Mouse (Mus musculus): ENCODE data around the gene Kcnh3. TPM values are rescaled to one million over a fixed set of nuclear protein-coding genes. Genes with fewer than 3 reads are reported as not detected.
A peak's percentile ranks its signal among the peaks of the same experiment; 100 is the strongest.

Gene Kcnh3
- polyA plus RNA-seq, 1 experiment from 2014 or later: 1.3 TPM

DNA sequence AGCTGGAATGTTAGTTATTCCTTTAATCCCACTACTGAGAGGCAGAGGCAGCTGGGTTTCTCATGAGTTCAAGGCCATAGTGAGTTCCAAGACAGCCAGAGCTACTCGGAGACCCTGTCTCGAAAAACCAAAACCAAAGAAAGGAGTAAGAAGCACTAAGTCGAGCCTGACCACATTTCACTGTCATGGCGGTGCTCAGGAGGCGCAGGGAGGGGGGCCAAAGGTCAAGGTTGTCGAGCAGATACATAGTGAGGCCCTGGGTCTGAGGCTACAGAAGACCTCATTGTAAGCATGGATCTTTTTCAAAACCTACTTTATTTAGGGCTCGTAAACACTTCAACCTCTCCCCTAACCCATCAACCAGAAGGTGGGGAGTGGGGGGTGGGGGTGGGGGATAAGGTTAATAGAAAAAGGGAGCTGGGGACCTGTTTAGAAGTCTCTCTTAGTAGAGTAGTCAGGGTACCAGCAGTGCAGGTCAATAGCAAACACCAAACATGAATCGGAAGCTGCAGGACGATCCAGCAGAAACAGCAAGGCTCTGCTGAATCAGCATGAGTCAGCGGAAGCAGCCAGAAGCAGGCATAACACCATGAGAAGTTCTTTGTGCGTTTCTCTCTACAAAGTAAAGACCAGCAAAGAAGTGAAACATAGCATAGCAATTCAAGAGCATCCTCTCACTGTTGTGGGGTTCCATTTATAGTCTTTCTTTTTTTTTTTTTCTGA lies 8.8 kb upstream of the Kcnh3 start:
- Histone ChIP-seq H3K9me3 (replicated peaks; ENCODE audit: control insufficient read depth, low read length) (no peaks in the 10 kb centered on the region), H3K27me3 (ENCODE audit: control insufficient read depth, insufficient read depth, low read length) (peaks cover 12% of the 10 kb centered on the region), H3K36me3 (ENCODE audit: control insufficient read depth, insufficient read depth) (peaks cover 17% of the 10 kb centered on the region), H3K27ac (ENCODE audit: low read length) (no peak overlapping the region), H3K4me1 (ENCODE audit: control insufficient read depth, insufficient read depth, low read length) (no peaks in the 10 kb centered on the region), H3K9ac (ENCODE audit: low read length) (no peak overlapping the region), H3K4me2 (ENCODE audit: low read depth, low read length) (no peak overlapping the region), H3K4me3 (ENCODE audit: low read length) (no peak overlapping the region)
- ATAC-seq (replicated peaks; ENCODE audit: extremely low read depth, insufficient read depth, low FRiP score): no peak
- WGBS: 87% methylated on average over 11 of the region's 11 CpGs

GRCm38 (mm10) chr15:99217630-99218029 lies 7.0 kb upstream of the Kcnh3 start:
- no peak for ATAC-seq (replicated peaks; ENCODE audit: extremely low read depth, insufficient read depth, low FRiP score)
- Histone ChIP-seq H3K27ac (ENCODE audit: low read length) (no peak overlapping the region), H3K27me3 (ENCODE audit: control insufficient read depth, insufficient read depth, low read length) (peaks cover 29% of the 10 kb centered on the region), H3K4me3 (ENCODE audit: low read length) (no peak overlapping the region), H3K9me3 (replicated peaks; ENCODE audit: control insufficient read depth, low read length) (no peaks in the 10 kb centered on the region), H3K9ac (ENCODE audit: low read length) (no peak overlapping the region), H3K4me1 (ENCODE audit: control insufficient read depth, insufficient read depth, low read length) (peaks cover 3% of the 10 kb centered on the region; the same call in 1 of the 2 replicates), H3K36me3 (ENCODE audit: control insufficient read depth, insufficient read depth) (peaks cover 3% of the 10 kb centered on the region; the same call in 1 of the 2 replicates), H3K4me2 (ENCODE audit: low read depth, low read length) (no peak overlapping the region)
- 81% methylated on average over 4 of the region's 4 CpGs for WGBS

- no peak for ATAC-seq (replicated peaks; ENCODE audit: extremely low read depth, insufficient read depth, low FRiP score)
- no peak overlapping the region for H3K4me3 ChIP-seq (ENCODE audit: low read length)
- no peak overlapping the region for H3K4me2 ChIP-seq (ENCODE audit: low read depth, low read length)
- no peak overlapping the region for H3K9ac ChIP-seq (ENCODE audit: low read length)
- H3K4me1 ChIP-seq (ENCODE audit: control insufficient read depth, insufficient read depth, low read length): peaks cover 17% of the 10 kb centered on the region
- no peaks in the 10 kb centered on the region for H3K9me3 ChIP-seq (replicated peaks; ENCODE audit: control insufficient read depth, low read length)
- peaks cover 59% of the 10 kb centered on the region for H3K27me3 ChIP-seq (ENCODE audit: control insufficient read depth, insufficient read depth, low read length)
- no peak overlapping the region for H3K27ac ChIP-seq (ENCODE audit: low read length)
- 22% methylated on average over 8 of the region's 8 CpGs for WGBS
- no peaks in the 10 kb centered on the region for H3K36me3 ChIP-seq (ENCODE audit: control insufficient read depth, insufficient read depth)
Observed at GRCm38 (mm10) chr15:99221315-99221952, 3.2 kb upstream of the Kcnh3 start.

- peaks cover 17% of the 10 kb centered on the region for H3K4me1 ChIP-seq (ENCODE audit: control insufficient read depth, insufficient read depth, low read length)
- no peak overlapping the region; the same call in 1 of the 2 replicates for H3K9ac ChIP-seq (ENCODE audit: low read length)
- H3K36me3 ChIP-seq (ENCODE audit: control insufficient read depth, insufficient read depth): no peaks in the 10 kb centered on the region
- H3K4me2 ChIP-seq (ENCODE audit: low read depth, low read length): peak overlapping the region; percentile 73
- 7% methylated on average over 18 of the region's 18 CpGs for WGBS
- no peak overlapping the region for H3K27ac ChIP-seq (ENCODE audit: low read length)
- H3K4me3 ChIP-seq (ENCODE audit: low read length): peak overlapping the region; percentile 53
- no peaks in the 10 kb centered on the region for H3K9me3 ChIP-seq (replicated peaks; ENCODE audit: control insufficient read depth, low read length)
- H3K27me3 ChIP-seq (ENCODE audit: control insufficient read depth, insufficient read depth, low read length): peaks cover 75% of the 10 kb centered on the region
- ATAC-seq (replicated peaks; ENCODE audit: extremely low read depth, insufficient read depth, low FRiP score): no peak
Observed at GRCm38 (mm10) chr15:99222794-99223584, 1.7 kb upstream of the Kcnh3 start.

GRCm38 (mm10) chr15:99223585-99224207 lies 965 bp upstream of the Kcnh3 start:
- ATAC-seq (replicated peaks; ENCODE audit: extremely low read depth, insufficient read depth, low FRiP score): 0 out of 2 replicates have a peak, but pooled peaks have one; percentile 25
- no peaks in the 10 kb centered on the region for H3K36me3 ChIP-seq (ENCODE audit: control insufficient read depth, insufficient read depth)
- H3K9me3 ChIP-seq (replicated peaks; ENCODE audit: control insufficient read depth, low read length): no peaks in the 10 kb centered on the region
- peaks cover 17% of the 10 kb centered on the region for H3K4me1 ChIP-seq (ENCODE audit: control insufficient read depth, insufficient read depth, low read length)
- peak overlapping the region; percentile 53 for H3K4me3 ChIP-seq (ENCODE audit: low read length)
- peaks cover 82% of the 10 kb centered on the region for H3K27me3 ChIP-seq (ENCODE audit: control insufficient read depth, insufficient read depth, low read length)
- H3K27ac ChIP-seq (ENCODE audit: low read length): no peak overlapping the region
- under 1% methylated on average over 46 of the region's 46 CpGs for WGBS
- peak overlapping the region; percentile 44 for H3K9ac ChIP-seq (ENCODE audit: low read length)
- peak overlapping the region; percentile 73 for H3K4me2 ChIP-seq (ENCODE audit: low read depth, low read length)

- Histone ChIP-seq H3K36me3 (ENCODE audit: control insufficient read depth, insufficient read depth) (no peaks in the 10 kb centered on the region), H3K4me1 (ENCODE audit: control insufficient read depth, insufficient read depth, low read length) (peaks cover 17% of the 10 kb centered on the region), H3K4me2 (ENCODE audit: low read depth, low read length) (peak overlapping the region; percentile 73), H3K27ac (ENCODE audit: low read length) (no peak overlapping the region), H3K9ac (ENCODE audit: low read length) (peak overlapping the region; percentile 28; the same call in 1 of the 2 replicates), H3K9me3 (replicated peaks; ENCODE audit: control insufficient read depth, low read length) (no peaks in the 10 kb centered on the region), H3K4me3 (ENCODE audit: low read length) (peak overlapping the region; percentile 53), H3K27me3 (ENCODE audit: control insufficient read depth, insufficient read depth, low read length) (peaks cover 86% of the 10 kb centered on the region)
- 1% methylated on average over 22 of the region's 22 CpGs for WGBS
- ATAC-seq (replicated peaks; ENCODE audit: extremely low read depth, insufficient read depth, low FRiP score): no peak
Observed at GRCm38 (mm10) chr15:99225081-99225810, 585 bp downstream of the Kcnh3 start.

GRCm38 (mm10) chr15:99226090-99226489 lies 1.4 kb downstream of the Kcnh3 start:
- no peak overlapping the region for H3K9ac ChIP-seq (ENCODE audit: low read length)
- peaks cover 17% of the 10 kb centered on the region for H3K4me1 ChIP-seq (ENCODE audit: control insufficient read depth, insufficient read depth, low read length)
- 30% methylated on average over 14 of the region's 14 CpGs for WGBS
- H3K9me3 ChIP-seq (replicated peaks; ENCODE audit: control insufficient read depth, low read length): no peaks in the 10 kb centered on the region
- H3K27me3 ChIP-seq (ENCODE audit: control insufficient read depth, insufficient read depth, low read length): peaks cover 83% of the 10 kb centered on the region
- no peak overlapping the region for H3K27ac ChIP-seq (ENCODE audit: low read length)
- ATAC-seq (replicated peaks; ENCODE audit: extremely low read depth, insufficient read depth, low FRiP score): no peak
- no peak overlapping the region for H3K4me2 ChIP-seq (ENCODE audit: low read depth, low read length)
- no peak overlapping the region for H3K4me3 ChIP-seq (ENCODE audit: low read length)
- H3K36me3 ChIP-seq (ENCODE audit: control insufficient read depth, insufficient read depth): no peaks in the 10 kb centered on the region

- Histone ChIP-seq H3K9me3 (replicated peaks; ENCODE audit: control insufficient read depth, low read length) (no peaks in the 10 kb centered on the region), H3K4me3 (ENCODE audit: low read length) (no peak overlapping the region), H3K9ac (ENCODE audit: low read length) (no peak overlapping the region), H3K27ac (ENCODE audit: low read length) (no peak overlapping the region), H3K4me2 (ENCODE audit: low read depth, low read length) (no peak overlapping the region), H3K4me1 (ENCODE audit: control insufficient read depth, insufficient read depth, low read length) (no peaks in the 10 kb centered on the region), H3K36me3 (ENCODE audit: control insufficient read depth, insufficient read depth) (no peaks in the 10 kb centered on the region), H3K27me3 (ENCODE audit: control insufficient read depth, insufficient read depth, low read length) (peaks cover 41% of the 10 kb centered on the region)
- ATAC-seq (replicated peaks; ENCODE audit: extremely low read depth, insufficient read depth, low FRiP score): no peak
- 69% methylated on average over 10 of the region's 10 CpGs for WGBS
Observed at GRCm38 (mm10) chr15:99231998-99232397, 7.3 kb downstream of the Kcnh3 start.

All from heart, embryonic 16.5 days (tissue).